Mouse (Mus musculus) limb, embryonic 14.5 days (tissue): ENCODE measurements at regions not wholly inside any gene's neighbourhood (a gene's known extent, or its start where the extent isn't known, plus 50 kb on each side); places are given as distances from the start of the nearest gene placed in this dataset.
"Not testable (repeated sequence)": the region's sequence is repeated elsewhere in the genome, so short reads cannot be mapped to it uniquely, and the experiment has no call there.

Experiments used
- ATAC-seq: fragments of 200-750 bp; cut with Nextera tagmentation; 2 replicates; pipeline ENCODE4 v1.8.0; 2017; ENCODE audit warnings: low read depth, moderate number of reproducible peaks, moderate TSS enrichment; ENCODE audit not compliant: low FRiP score
- DNase-seq: peaks from one replicate; pipeline ENCODE4 v3.0.0-alpha.2; 2015; ENCODE audit warnings: low spot score
- H3K27ac ChIP-seq: fragments of 300-500 bp; sonication (generic); replicated peaks from 2 replicates; pipeline ENCODE4 v1.5.1; 2014; ENCODE audit warnings: low read depth, mild to moderate bottlenecking, low read length, moderate library complexity, mixed read lengths
- H3K27me3 ChIP-seq: fragments of 300-500 bp; sonication (generic); 2 replicates; pipeline ENCODE4 v1.6.1; 2014; ENCODE audit warnings: low read length, mixed read lengths; ENCODE audit not compliant: control insufficient read depth, insufficient read depth
- H3K36me3 ChIP-seq: fragments of 300-500 bp; sonication (generic); 2 replicates; pipeline ENCODE4 v1.6.1; 2014; ENCODE audit warnings: mild to moderate bottlenecking, low read length, moderate library complexity, mixed read lengths; ENCODE audit not compliant: control insufficient read depth, insufficient read depth
- H3K4me1 ChIP-seq: fragments of 300-500 bp; sonication (generic); 2 replicates; pipeline ENCODE4 v1.6.1; 2014; ENCODE audit warnings: antibody characterized with exemption, low read length, mixed read lengths; ENCODE audit not compliant: control insufficient read depth, insufficient read depth
- H3K4me2 ChIP-seq: fragments of 300-500 bp; sonication (generic); replicated peaks from 2 replicates; pipeline ENCODE4 v1.6.1; 2014; ENCODE audit warnings: low read depth, mild to moderate bottlenecking, low read length, moderate library complexity; ENCODE audit not compliant: severe bottlenecking
- H3K4me3 ChIP-seq: fragments of 300-500 bp; sonication (generic); replicated peaks from 2 replicates; pipeline ENCODE4 v1.5.1; 2014; ENCODE audit warnings: low read length
- H3K9ac ChIP-seq: fragments of 300-500 bp; sonication (generic); 2 replicates; pipeline ENCODE4 v1.6.1; 2014; ENCODE audit warnings: mild to moderate bottlenecking, low read depth, low read length, moderate library complexity; ENCODE audit not compliant: severe bottlenecking
- H3K9me3 ChIP-seq: fragments of 300-500 bp; sonication (generic); 2 replicates; pipeline ENCODE4 v1.6.1; 2016; ENCODE audit warnings: low read length; ENCODE audit not compliant: control insufficient read depth
- POLR2A ChIP-seq: fragments of 200-500 bp; IDR thresholded peaks from 2 replicates; pipeline ENCODE4 v1.8.0; 2012; ENCODE audit warnings: inconsistent platforms, mild to moderate bottlenecking, moderate library complexity, borderline replicate concordance; ENCODE audit not compliant: insufficient read depth, insufficient read length; ENCODE audit errors: extremely low read depth
- WGBS: fragments of 180-500 bp; shearing (Covaris S2); extraction: QIAGEN DNeasy Blood & Tissue Kit; methylation state at CpG from one replicate; pipeline ENCODE4 v1.1.7; 2014; 5-methylcytosine and 5-hydroxymethylcytosine counted together

GRCm38 (mm10) chr13:89375526-89376474 lies 163.8 kb upstream of the Hapln1 start:
- no peak for ATAC-seq
- TF ChIP-seq POLR2A = no peak
- Histone ChIP-seq H3K9ac (no peak overlapping the region), H3K27ac (no peak overlapping the region), H3K9me3 (no peaks in the 10 kb centered on the region), H3K27me3 (no peaks in the 10 kb centered on the region), H3K36me3 (no peaks in the 10 kb centered on the region), H3K4me2 (no peak overlapping the region), H3K4me3 (no peak overlapping the region), H3K4me1 (no peaks in the 10 kb centered on the region)
- WGBS = 94% methylated on average over 4 of the region's 4 CpGs
- no peak for DNase-seq

GRCm38 (mm10) chr13:89378365-89378764 lies 161.2 kb upstream of the Hapln1 start:
- 89% methylated on average over 4 of the region's 4 CpGs for WGBS
- Histone ChIP-seq H3K27me3 (no peaks in the 10 kb centered on the region), H3K4me1 (no peaks in the 10 kb centered on the region), H3K9me3 (no peaks in the 10 kb centered on the region), H3K9ac (no peak overlapping the region), H3K36me3 (no peaks in the 10 kb centered on the region), H3K27ac (no peak overlapping the region), H3K4me2 (no peak overlapping the region), H3K4me3 (no peak overlapping the region)
- ATAC-seq (no peak), DNase-seq (no peak)
- no peak for TF ChIP-seq POLR2A

- not testable (repeated sequence) for ATAC-seq, H3K4me3 ChIP-seq, DNase-seq, H3K4me2 ChIP-seq, H3K4me1 ChIP-seq, H3K9me3 ChIP-seq, H3K9ac ChIP-seq, H3K27me3 ChIP-seq, H3K27ac ChIP-seq, H3K36me3 ChIP-seq
- WGBS = 93% methylated on average over 16 of the region's 16 CpGs
These were observed 155.9 kb upstream of the Hapln1 start for GRCm38 (mm10) chr13:89383619-89384190.

GRCm38 (mm10) chr13:89384598-89385145 lies 154.9 kb upstream of the Hapln1 start:
- no peak for TF ChIP-seq POLR2A
- ATAC-seq (no peak), DNase-seq (peak; percentile 17)
- 59% methylated on average over 11 of the region's 11 CpGs for WGBS
- no peak overlapping the region for H3K4me2 ChIP-seq
- no peak overlapping the region for H3K9ac ChIP-seq
- no peak overlapping the region for H3K4me3 ChIP-seq
- no peaks in the 10 kb centered on the region for H3K36me3 ChIP-seq
- H3K9me3 ChIP-seq = no peaks in the 10 kb centered on the region
- no peaks in the 10 kb centered on the region for H3K27me3 ChIP-seq
- 0 out of 2 replicates have a peak, but pooled peaks cover 3% of the 10 kb centered on the region for H3K4me1 ChIP-seq
- no peak overlapping the region for H3K27ac ChIP-seq

- Histone ChIP-seq H3K36me3 (no peaks in the 10 kb centered on the region), H3K4me3 (no peak overlapping the region), H3K27me3 (no peaks in the 10 kb centered on the region), H3K27ac (no peak overlapping the region), H3K4me2 (no peak overlapping the region), H3K9ac (no peak overlapping the region), H3K4me1 (0 out of 2 replicates have a peak, but pooled peaks cover 3% of the 10 kb centered on the region), H3K9me3 (no peaks in the 10 kb centered on the region)
- DNase-seq (no peak), ATAC-seq (no peak)
- TF ChIP-seq POLR2A = no peak
- 88% methylated on average over 1 of the region's 1 CpGs for WGBS
These were observed 152.2 kb upstream of the Hapln1 start for GRCm38 (mm10) chr13:89387416-89387815.
